Mouse (Mus musculus) urinary bladder, postnatal 25 days (tissue): ENCODE measurements around the gene Ar.

Experiments used
- DNase-seq: peaks from one replicate; pipeline ENCODE4 v3.0.0; 2022; ENCODE audit warnings: low spot score

Ar gene

DNA sequence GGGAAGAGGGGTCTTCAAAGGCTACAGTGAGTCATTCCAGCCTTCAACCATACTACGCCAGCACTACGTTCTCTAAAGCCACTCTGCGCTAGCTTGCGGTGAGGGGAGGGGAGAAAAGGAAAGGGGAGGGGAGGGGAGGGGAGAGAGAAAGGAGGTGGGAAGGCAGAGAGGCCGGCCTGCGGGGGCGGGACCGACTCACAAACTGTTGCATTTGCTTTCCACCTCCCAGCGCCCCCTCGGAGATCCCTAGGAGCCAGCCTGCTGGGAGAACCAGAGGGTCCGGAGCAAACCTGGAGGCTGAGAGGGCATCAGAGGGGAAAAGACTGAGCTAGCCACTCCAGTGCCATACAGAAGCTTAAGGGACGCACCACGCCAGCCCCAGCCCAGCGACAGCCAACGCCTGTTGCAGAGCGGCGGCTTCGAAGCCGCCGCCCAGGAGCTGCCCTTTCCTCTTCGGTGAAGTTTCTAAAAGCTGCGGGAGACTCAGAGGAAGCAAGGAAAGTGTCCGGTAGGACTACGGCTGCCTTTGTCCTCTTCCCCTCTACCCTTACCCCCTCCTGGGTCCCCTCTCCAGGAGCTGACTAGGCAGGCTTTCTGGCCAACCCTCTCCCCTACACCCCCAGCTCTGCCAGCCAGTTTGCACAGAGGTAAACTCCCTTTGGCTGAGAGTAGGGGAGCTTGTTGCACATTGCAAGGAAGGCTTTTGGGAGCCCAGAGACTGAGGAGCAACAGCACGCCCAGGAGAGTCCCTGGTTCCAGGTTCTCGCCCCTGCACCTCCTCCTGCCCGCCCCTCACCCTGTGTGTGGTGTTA, at the start of gene Ar:
Gene Ar, plus strand, starts transcription at position 239 of the 812 bp plus-strand sequence.
- peak; percentile 19 for DNase-seq

GRCm38 (mm10) chrX:98149724-98150392, 1.3 kb downstream of the Ar start:
- no peak for DNase-seq

DNA sequence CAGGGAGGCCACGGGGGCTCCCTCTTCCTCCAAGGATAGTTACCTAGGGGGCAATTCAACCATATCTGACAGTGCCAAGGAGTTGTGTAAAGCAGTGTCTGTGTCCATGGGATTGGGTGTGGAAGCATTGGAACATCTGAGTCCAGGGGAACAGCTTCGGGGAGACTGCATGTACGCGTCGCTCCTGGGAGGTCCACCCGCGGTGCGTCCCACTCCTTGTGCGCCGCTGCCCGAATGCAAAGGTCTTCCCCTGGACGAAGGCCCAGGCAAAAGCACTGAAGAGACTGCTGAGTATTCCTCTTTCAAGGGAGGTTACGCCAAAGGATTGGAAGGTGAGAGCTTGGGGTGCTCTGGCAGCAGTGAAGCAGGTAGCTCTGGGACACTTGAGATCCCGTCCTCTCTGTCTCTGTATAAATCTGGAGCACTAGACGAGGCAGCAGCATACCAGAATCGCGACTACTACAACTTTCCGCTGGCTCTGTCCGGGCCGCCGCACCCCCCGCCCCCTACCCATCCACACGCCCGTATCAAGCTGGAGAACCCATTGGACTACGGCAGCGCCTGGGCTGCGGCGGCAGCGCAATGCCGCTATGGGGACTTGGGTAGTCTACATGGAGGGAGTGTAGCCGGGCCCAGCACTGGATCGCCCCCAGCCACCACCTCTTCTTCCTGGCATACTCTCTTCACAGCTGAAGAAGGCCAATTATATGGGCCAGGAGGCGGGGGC, 2.0 kb downstream of the Ar start:
- DNase-seq: no peak

- no peak for DNase-seq
These were observed 41.2 kb downstream of the Ar start for GRCm38 (mm10) chrX:98189759-98190158.

DNA sequence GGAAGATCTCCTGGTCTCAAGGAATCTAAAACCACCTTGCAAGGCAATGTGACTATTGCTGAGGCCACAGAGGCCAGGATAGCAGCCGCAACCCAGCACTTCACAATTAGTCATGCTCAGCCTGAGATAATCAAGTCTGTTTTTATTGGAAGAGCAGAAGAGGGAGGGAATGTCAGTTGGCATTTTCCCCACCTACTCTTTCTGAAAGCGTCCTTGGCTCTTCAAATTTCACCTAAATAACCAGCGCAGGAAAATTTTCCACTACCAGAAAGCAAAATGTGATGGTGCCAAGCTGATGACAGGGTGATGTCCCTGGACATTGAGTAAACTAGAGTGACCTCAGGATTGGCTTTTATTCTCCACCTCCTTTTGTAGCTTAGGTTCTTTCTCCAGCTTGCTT, 57.2 kb downstream of the Ar start:
- no peak for DNase-seq

- no peak for DNase-seq
These were observed 58.6 kb downstream of the Ar start for GRCm38 (mm10) chrX:98207166-98207565.

DNA sequence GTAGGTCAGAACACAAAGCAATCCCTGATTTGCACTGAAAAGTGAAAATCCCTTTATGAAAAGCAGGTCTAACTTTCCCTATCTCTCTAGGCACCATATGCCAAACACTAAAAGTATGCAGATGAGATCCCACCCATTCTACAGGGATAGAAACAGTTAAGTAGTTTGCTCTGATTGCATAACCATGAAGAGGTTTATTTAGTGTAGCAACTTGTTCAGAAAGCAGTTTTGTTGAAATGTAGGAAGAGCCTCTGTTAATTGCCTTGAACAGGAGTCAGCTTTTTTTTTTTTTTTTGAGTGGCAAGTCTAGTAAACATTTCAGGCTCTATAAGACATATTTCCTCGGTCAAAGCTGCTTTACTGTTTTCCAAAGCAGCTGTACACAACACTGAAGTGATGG, 67.5 kb downstream of the Ar start:
- DNase-seq: no peak

GRCm38 (mm10) chrX:98239011-98239410, 90.4 kb downstream of the Ar start:
- no peak for DNase-seq

- no peak for DNase-seq
These were observed 96.5 kb downstream of the Ar start for GRCm38 (mm10) chrX:98245108-98245507.

GRCm38 (mm10) chrX:98248363-98248762, 99.8 kb downstream of the Ar start:
- no peak for DNase-seq

GRCm38 (mm10) chrX:98259620-98260019, 111.1 kb downstream of the Ar start:
- DNase-seq: no peak

GRCm38 (mm10) chrX:98265755-98266154, 117.2 kb downstream of the Ar start:
- no peak for DNase-seq

DNA sequence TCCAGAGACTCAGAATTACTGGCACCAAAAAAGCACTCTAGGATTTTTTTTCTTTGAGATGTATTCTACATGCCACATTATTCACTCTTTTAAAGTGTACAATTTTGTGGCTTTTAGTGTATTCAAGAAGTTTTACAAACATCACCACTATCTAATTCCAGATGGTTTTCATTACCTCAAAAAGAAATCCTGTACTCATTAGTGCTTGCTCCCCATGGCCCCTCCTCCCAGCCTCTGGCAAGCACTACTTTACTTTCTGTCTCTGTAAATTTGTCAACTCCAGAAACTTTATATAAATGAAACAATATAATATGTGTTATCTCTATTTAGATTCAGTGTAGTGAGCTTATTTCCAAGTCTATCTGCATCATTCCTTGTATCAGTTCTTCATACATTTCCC, 122.8 kb downstream of the Ar start:
- no peak for DNase-seq

DNA sequence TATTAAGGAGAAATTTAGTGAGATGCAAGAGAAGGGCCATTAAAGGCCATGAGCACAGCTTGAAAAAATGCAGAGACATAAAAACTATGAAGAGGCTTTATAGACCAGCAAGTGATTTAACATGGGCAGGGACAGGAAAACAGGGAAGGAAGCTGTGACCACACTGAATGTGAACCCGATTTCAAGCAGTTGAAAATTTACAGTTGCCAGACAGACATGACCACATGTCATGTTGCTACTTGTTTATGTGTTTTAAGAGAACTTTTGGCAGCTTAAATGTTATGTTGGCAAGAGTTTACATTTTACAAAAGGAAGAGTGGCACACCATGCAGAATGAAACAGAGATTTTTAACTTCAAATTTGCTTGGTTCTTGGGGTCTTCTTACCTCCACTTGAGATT, 143.2 kb downstream of the Ar start:
- DNase-seq: no peak

- DNase-seq: no peak
These were observed 152.1 kb downstream of the Ar start for GRCm38 (mm10) chrX:98300685-98301084.

- DNase-seq: no peak
These were observed 153.4 kb downstream of the Ar start for GRCm38 (mm10) chrX:98301924-98302323.

- DNase-seq: no peak
These were observed 167.4 kb downstream of the Ar start for GRCm38 (mm10) chrX:98315961-98316360.

- no peak for DNase-seq
These were observed 168.9 kb downstream of the Ar start for GRCm38 (mm10) chrX:98317483-98317882.

- DNase-seq: no peak
These were observed 174.5 kb downstream of the Ar start for GRCm38 (mm10) chrX:98323105-98323504.

GRCm38 (mm10) chrX:98347481-98347880, 198.9 kb downstream of the Ar start:
- DNase-seq: no peak

GRCm38 (mm10) chrX:98348036-98348435, 199.5 kb downstream of the Ar start:
- DNase-seq: peak; percentile 21
